Mouse (Mus musculus) central nervous system, embryonic 11.5 days (tissue): ENCODE data around the gene Srm. TPM values are rescaled to one million over a fixed set of nuclear protein-coding genes. Genes with fewer than 3 reads are reported as not detected.

Source experiments
- polyA plus RNA-seq: library from polyadenylated mRNA; depleted of rRNA; stranded (reverse); fragments of >200 nt; gene quantifications from 2 replicates; pipeline ENCODE4 v1.2.3, GENCODE M21; 2012; rRNA removed

Srm gene
- 80.6 and 95.6 TPM in 2 replicates for polyA plus RNA-seq

GRCm38 (mm10) chr4:148591171-148591630, at the start of gene Srm:
Gene Srm (plus strand): TSS chr4:148591503.

GRCm38 (mm10) chr4:148558297-148559000, 32.9 kb upstream of the Srm start, which contains the start of gene Exosc10:
Gene Exosc10 (plus strand): TSS chr4:148558429.

GRCm38 (mm10) chr4:148602357-148603120, 11.2 kb downstream of the Srm start, which contains the start of gene Masp2:
Gene Masp2 (plus strand): TSS chr4:148602554.

GRCm38 (mm10) chr4:148626623-148627185, 35.4 kb downstream of the Srm start, which contains the start of gene Tardbp:
Gene Tardbp (minus strand): TSS chr4:148627019.

DNA sequence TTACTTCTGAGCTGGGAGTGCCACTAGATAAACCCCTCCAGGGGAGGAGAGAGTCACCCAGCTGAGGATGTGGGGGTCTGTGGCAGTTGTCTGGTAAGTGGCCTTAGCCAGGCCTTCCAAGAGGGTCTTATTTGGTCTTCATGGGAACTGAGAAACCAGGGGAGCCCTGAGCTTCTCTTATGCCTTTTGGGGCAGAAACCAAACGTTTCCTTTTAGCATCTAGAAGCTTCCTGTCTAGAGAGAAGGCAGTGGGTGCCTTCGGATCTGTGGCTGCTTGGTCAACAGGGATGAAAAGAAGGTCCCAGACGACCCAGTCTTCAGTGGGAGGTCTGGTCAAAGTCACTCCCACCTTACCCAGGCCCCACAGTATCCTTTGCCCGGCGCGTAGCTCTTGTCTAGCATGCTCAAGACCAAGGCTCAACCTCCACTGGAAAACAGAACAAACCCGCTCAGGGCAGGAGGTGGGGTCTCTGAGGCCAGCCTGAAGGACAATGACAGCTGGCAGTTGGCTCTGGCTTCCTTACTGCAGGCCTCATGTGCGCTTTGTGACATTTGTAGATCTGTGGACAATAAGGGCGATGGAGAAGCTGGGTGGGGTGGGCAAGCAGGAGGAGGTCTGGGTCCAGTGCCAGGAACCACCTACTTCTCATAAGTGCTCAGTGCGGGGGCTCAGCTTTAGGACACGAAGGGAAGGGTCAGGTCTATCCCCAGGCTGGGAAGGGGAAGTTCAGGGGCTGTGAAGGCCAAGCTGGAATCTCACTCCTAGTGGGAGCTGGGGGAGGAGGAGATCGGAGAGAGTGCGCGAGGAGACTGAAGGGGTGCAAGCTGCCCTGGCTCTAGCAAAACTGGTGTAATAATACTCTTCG, 52.2 kb downstream of the Srm start, which contains the start of gene Gm572:
TSS of gene Gm572 (plus strand) at position 27 of the 866 bp plus-strand sequence.

Other genes with a start within 250 kb of the Srm start
- gene Ubiad1, start 146.7 kb upstream of the Srm start, polyA plus RNA-seq = 7.3 and 13.5 TPM in 2 replicates
- 23.6 and 26.5 TPM in 2 replicates for gene Mtor, start 142.9 kb upstream of the Srm start, polyA plus RNA-seq
- gene Angptl7, start 91.0 kb upstream of the Srm start, polyA plus RNA-seq = 0.08 and 0.30 TPM in 2 replicates
- gene Exosc10, start 33.1 kb upstream of the Srm start, polyA plus RNA-seq = 62.2 and 62.3 TPM in 2 replicates
- 0.79 and 0.99 TPM in 2 replicates for gene Masp2, start 11.1 kb downstream of the Srm start, polyA plus RNA-seq
- gene Tardbp, start 35.5 kb downstream of the Srm start, polyA plus RNA-seq = 866 and 932 TPM in 2 replicates
- not detected in 2 replicates for gene Gm572, start 51.8 kb downstream of the Srm start, polyA plus RNA-seq
- 5.3 and 5.7 TPM in 2 replicates for gene Casz1, start 212.9 kb downstream of the Srm start, polyA plus RNA-seq